Mouse (Mus musculus) fibroblast of lung, adult 2 months (primary cell): ENCODE results near the gene Gm10643.

Experiments used
- DNase-seq: peaks from one replicate; pipeline ENCODE4 v3.0.0-alpha.2; 2011; ENCODE audit warnings: low read depth

Gene Gm10643

GRCm38 (mm10) chr8:84039050-84039449 lies 25.9 kb downstream of the Gm10643 start:
- DNase-seq = peak; percentile 44

- DNase-seq = no peak
Observed at GRCm38 (mm10) chr8:84038015-84038414, 26.9 kb downstream of the Gm10643 start.

DNA sequence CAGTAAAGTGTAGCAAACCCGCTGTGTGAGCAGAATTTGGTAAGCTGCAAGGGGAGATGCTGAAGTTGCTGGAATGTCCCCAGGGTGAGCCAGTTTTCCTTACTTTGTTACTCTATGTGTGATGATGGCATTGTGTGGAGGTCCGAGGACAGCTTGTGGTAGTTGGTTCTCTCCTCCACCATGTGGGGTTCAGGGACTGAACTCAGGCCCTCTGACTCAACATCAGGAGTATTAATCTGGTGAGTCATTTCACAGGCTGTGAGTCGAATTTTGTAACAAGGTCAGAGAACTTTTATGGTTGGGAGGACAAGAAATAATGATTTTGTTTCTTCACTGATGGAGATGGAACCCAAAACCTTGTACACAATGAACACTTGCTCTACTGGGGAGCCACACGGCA lies 32.2 kb downstream of the Gm10643 start:
- DNase-seq = peak; percentile 62

DNA sequence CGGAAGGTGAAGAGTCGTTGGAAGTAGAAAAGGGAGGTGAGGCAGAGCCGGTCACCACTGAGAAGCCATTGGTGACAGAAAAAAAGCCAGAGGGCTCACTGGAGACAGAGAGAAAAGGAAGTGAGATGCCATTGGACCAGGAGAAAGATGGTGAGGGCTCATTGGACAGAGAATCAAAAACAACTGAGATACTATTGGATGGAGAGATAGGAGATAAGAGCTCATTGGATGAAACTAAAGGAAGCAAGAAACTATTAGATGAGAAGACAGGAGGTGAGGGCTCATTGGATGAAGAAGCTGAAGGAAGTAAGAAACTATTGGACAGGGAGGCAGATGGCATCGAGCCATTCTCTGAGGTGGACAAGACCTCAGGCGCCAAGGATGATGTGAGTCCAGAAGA lies 35.7 kb downstream of the Gm10643 start:
- DNase-seq = no peak

GRCm38 (mm10) chr8:84027449-84027848 lies 37.5 kb downstream of the Gm10643 start:
- DNase-seq = no peak

GRCm38 (mm10) chr8:84025863-84026262 lies 39.1 kb downstream of the Gm10643 start:
- DNase-seq = no peak

DNA sequence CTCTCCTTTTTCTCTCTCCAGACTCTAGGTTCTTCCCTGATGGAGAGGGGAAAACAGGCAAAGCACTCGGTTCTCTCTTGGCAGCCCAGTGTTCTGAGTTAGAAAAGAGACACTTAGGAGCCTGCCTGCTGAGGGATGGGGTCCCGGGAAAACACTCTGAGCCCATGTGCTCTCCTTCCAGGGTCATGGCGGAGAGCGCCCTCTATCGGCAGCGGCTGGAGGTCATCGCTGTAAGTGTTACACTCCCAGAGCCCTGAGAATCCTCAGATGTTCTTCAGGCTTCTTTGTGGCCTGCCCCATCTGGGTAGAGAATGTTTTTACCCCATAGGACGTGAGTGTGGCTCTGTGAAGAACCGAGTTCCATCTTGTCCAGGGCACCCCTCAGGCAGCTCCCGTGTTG lies 40.8 kb downstream of the Gm10643 start:
- no peak for DNase-seq

- DNase-seq = no peak
Observed at GRCm38 (mm10) chr8:84023631-84024030, 41.3 kb downstream of the Gm10643 start.

DNA sequence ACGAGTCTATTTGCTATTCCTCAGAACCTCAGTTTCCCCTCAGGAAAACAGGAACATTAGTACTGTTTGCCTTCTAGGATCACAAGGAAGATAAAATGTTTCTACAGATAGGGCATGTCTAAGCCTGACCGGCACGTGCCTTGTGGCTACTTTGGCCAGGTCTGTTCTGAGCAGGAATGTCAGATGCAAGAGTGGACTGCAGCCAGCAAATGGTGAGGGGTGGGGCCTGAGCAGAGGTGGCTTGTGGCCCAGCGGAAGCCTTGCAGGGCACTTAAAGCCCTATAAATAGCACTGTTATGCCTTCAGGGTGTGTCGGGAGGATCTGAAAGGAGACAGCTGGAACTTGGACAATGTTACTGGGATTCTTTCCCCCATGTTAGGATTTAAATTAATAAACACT lies 41.9 kb downstream of the Gm10643 start:
- no peak for DNase-seq

DNA sequence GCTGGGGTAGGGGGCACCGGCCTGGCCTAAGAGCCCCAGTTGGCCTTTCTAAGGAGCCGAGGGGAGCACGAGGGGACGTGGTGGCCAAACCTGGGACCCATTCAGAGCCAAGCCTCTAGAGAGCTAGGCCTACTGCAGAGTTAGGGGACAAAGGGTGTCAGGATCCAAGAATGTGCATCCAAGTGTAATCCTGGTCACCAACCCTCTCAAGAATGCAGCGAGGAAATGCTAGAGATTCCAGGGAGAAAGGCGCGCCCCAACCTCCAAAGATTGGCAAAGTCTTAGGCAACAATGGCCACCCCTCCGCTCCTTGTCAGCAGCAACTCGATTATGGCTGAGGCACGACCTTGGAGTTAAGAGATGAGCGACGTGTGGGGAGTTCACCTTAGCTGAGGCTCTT lies 43.4 kb downstream of the Gm10643 start:
- no peak for DNase-seq

DNA sequence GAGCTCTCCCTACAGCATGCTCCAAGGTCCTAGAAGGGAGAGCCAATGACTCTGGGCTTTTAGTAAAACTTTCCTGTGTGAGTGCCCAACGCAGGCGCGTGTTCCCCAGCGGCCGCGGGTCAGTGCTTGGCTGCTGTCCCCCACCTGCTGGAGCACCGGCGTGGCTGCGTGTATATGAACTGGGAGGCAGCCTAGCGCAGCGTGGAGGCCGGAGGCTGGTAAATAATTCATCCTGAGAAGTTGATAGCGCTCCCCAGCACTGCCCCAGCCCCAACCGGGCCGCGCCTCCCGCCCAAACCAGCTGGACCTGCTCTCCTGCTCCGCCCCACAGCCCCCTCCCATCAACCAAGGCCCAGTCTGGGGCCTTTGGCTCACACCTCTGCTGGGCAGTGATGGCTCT lies 43.8 kb downstream of the Gm10643 start, which contains the start of gene Palm3:
Palm3 (plus strand) TSS at position 376 of the 400 bp plus-strand sequence.
- DNase-seq = no peak

- DNase-seq = no peak
Observed at GRCm38 (mm10) chr8:84019738-84020137, 45.2 kb downstream of the Gm10643 start.

- DNase-seq = no peak
Observed at GRCm38 (mm10) chr8:84015833-84016232, 49.1 kb downstream of the Gm10643 start.
